Mouse (Mus musculus) limb, embryonic 12.5 days (tissue): Measurements from ENCODE around the gene Frmd4a. TPM values are rescaled to one million over a fixed set of nuclear protein-coding genes. Genes with fewer than 3 reads are reported as not detected.

Experiments used
- ATAC-seq: fragments of 200-750 bp; cut with Nextera tagmentation; 2 replicates; pipeline ENCODE4 v1.8.0; 2017; ENCODE audit warnings: low read depth, moderate TSS enrichment; ENCODE audit not compliant: insufficient number of reproducible peaks, insufficient read depth, low FRiP score, low TSS enrichment
- H3K27ac ChIP-seq: fragments of 300-500 bp; sonication (generic); 2 replicates; pipeline ENCODE4 v1.5.1; 2016; ENCODE audit warnings: mild to moderate bottlenecking, moderate library complexity
- H3K27me3 ChIP-seq: fragments of 300-500 bp; sonication (generic); 2 replicates; pipeline ENCODE4 v1.6.1; 2016; ENCODE audit warnings: mild to moderate bottlenecking, moderate library complexity
- H3K36me3 ChIP-seq: fragments of 300-500 bp; sonication (generic); 2 replicates; pipeline ENCODE4 v1.6.1; 2016; ENCODE audit warnings: mild to moderate bottlenecking, moderate library complexity
- H3K4me1 ChIP-seq: fragments of 300-500 bp; sonication (generic); replicated peaks from 2 replicates; pipeline ENCODE4 v1.6.1; 2016
- H3K4me2 ChIP-seq: fragments of 300-500 bp; sonication (generic); 2 replicates; pipeline ENCODE4 v1.6.1; 2016; ENCODE audit warnings: mild to moderate bottlenecking, moderate library complexity
- H3K4me3 ChIP-seq: fragments of 300-500 bp; sonication (generic); replicated peaks from 2 replicates; pipeline ENCODE4 v1.5.1; 2016; ENCODE audit warnings: mild to moderate bottlenecking
- H3K9ac ChIP-seq: fragments of 300-500 bp; sonication (generic); replicated peaks from 2 replicates; pipeline ENCODE4 v1.6.1; 2016; ENCODE audit warnings: mild to moderate bottlenecking, moderate library complexity
- H3K9me3 ChIP-seq: fragments of 300-500 bp; sonication (generic); 2 replicates; pipeline ENCODE4 v1.6.1; 2016; ENCODE audit warnings: mild to moderate bottlenecking, moderate library complexity
- WGBS: fragments of 180-500 bp; shearing (Covaris S2); methylation state at CpG from one replicate; pipeline ENCODE4 v1.1.7; 2016; 5-methylcytosine and 5-hydroxymethylcytosine counted together
- polyA plus RNA-seq: library from polyadenylated mRNA; unstranded; fragments of >200 nt; fragmentation: Nextera tagmentation; extraction: Ambion mirVana; gene quantifications from 2 replicates; pipeline ENCODE4 v1.2.1, GENCODE M21; 2016

Gene Frmd4a
- polyA plus RNA-seq, 1 experiment from 2014 or later, result 69.3 TPM

DNA sequence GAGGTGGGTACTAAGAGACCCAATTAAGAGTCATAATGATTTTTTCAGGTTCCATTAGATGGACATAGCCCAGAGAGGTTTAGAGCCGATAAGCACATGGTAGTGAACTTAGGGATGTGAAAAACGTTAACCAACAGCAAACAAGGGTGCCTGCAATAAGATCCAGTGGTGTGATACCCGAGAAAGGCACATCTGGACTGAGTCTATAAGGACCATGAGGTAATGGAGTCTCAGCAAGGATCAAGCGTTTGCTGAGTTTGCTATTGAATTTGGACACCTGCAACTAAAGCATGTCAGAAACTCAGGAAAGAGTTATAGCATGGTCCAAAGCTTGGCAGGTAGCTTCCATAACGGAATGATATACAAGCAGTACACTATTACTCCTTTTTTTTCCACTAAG lies 566.7 kb downstream of the Frmd4a start:
- Histone ChIP-seq H3K9me3 (no peaks in the 10 kb centered on the region), H3K9ac (no peak overlapping the region), H3K36me3 (peaks cover 57% of the 10 kb centered on the region), H3K4me1 (peaks cover 68% of the 10 kb centered on the region), H3K27me3 (no peaks in the 10 kb centered on the region), H3K4me2 (no peak overlapping the region), H3K4me3 (no peak overlapping the region), H3K27ac (peak overlapping the region; percentile 62; the same call in 1 of the 2 replicates)
- WGBS, result 23% methylated on average over 5 of the region's 5 CpGs
- ATAC-seq, result 0 out of 2 replicates have a peak, but pooled peaks have one; percentile 7

DNA sequence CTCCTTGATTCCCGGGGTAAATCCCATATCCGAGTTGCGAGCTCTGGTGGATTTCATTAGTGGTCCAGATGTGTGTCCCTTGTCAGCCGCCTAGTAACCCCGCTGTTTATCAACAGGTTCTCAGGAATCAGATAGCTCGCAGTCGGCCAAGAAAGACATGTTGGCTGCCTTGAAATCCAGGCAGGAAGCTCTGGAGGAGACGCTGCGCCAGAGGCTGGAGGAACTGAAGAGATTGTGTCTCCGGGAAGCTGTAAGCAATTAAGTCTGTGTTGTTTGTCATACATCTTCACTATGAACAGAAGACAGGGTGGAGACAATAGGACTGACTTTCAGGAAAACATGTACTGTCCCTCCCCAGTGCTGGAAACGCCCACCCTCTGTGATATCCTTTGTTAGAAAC lies 568.7 kb downstream of the Frmd4a start:
- ATAC-seq, result no peak
- Histone ChIP-seq H3K27me3 (no peaks in the 10 kb centered on the region), H3K4me3 (no peak overlapping the region), H3K27ac (peak overlapping the region; percentile 94), H3K9ac (no peak overlapping the region), H3K4me2 (no peak overlapping the region), H3K36me3 (peaks cover 55% of the 10 kb centered on the region), H3K4me1 (peaks cover 70% of the 10 kb centered on the region), H3K9me3 (no peaks in the 10 kb centered on the region)
- WGBS, result 28% methylated on average over 11 of the region's 11 CpGs

DNA sequence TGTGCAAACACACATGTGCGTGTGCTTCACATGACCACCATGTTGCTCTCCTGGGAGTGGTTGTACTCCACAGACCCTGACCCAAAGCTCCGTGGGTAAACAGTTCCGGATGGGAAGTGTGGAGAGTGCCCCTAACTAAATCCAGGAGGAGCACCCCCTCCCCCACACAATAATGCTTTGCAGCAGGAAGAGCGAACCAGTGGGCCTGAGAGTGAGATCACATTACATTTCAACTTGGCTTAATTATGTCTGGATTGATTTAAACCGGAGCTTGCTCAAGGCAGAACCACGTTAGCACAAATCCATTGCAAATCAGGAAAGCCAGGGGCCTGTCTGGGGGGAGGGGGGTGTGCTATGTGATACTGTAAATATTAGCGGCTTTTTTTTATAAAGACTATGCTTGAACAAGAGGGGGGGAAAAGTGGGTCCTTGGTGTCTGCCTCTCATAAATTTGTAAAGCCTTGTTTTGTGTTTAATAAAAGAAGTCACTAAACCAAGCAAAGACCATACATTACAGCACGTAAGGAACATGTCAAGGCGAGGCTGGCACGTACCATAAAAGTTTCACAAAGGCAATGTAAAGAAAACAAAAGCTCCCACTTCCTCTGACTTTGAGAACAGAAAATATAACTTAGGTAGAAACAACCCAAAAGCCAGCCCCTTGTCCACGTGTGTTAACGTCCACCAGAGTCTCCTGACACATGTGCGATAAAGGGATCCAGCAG lies 570.3 kb downstream of the Frmd4a start:
- H3K36me3 ChIP-seq, result peaks cover 59% of the 10 kb centered on the region
- 9% methylated on average over 13 of the region's 13 CpGs for WGBS
- peak; percentile 88 for ATAC-seq
- H3K4me2 ChIP-seq, result peak overlapping the region; percentile 26; the same call in 1 of the 2 replicates
- H3K4me3 ChIP-seq, result no peak overlapping the region
- peak overlapping the region; percentile 94 for H3K27ac ChIP-seq
- no peaks in the 10 kb centered on the region for H3K27me3 ChIP-seq
- H3K9ac ChIP-seq, result peak overlapping the region; percentile 18; the same call in 1 of the 2 replicates
- peaks cover 67% of the 10 kb centered on the region for H3K4me1 ChIP-seq
- H3K9me3 ChIP-seq, result no peaks in the 10 kb centered on the region

DNA sequence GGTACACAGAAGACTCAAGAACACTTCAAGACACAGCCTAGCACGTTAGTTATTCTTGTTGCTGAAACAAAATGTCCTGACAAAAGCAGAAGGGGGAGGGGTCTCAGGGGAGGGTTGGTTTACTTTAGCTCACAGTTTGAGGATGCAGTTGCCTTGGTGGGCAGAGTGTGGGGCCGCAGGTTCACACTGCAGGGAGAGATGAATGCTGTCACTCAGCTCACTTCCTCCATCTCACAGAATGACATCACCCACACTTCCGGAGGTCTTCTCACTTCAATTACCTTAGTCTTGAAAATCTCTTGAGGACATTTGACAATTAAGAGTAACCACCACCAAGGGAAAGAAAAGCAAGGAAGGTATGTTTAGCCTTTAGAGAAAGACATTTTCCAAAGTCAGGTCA lies 574.1 kb downstream of the Frmd4a start:
- Histone ChIP-seq H3K4me3 (no peak overlapping the region), H3K4me2 (no peak overlapping the region), H3K9ac (no peak overlapping the region), H3K9me3 (no peaks in the 10 kb centered on the region), H3K36me3 (peaks cover 90% of the 10 kb centered on the region), H3K27ac (no peak overlapping the region), H3K4me1 (peaks cover 40% of the 10 kb centered on the region), H3K27me3 (no peaks in the 10 kb centered on the region)
- ATAC-seq, result no peak
- whole genome bisulfite sequencing, result 81% methylated on average over 3 of the region's 3 CpGs

DNA sequence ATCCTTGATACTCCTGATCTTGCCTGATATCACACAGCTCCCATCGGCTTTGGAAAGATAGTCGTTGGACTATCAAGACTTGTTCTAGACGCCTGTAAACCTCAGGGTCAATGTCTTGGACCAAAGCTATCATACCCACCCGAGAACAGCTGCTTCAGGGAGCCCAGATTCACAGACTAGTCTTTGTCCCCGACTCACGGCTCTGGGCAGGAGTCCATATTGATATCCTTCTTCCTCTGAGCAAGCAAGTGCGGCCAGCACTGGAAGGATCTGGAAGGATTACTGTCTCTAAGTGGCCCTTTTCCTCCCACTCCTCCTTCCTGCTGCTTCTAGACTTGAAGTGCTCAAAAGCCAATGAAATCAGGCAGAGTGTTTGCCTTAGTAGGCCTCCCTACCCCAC lies 575.1 kb downstream of the Frmd4a start:
- H3K4me3 ChIP-seq, result no peak overlapping the region
- no peak overlapping the region for H3K9ac ChIP-seq
- WGBS, result 91% methylated on average over 7 of the region's 7 CpGs
- no peak overlapping the region for H3K4me2 ChIP-seq
- H3K4me1 ChIP-seq, result peaks cover 30% of the 10 kb centered on the region
- peaks cover 90% of the 10 kb centered on the region for H3K36me3 ChIP-seq
- H3K9me3 ChIP-seq, result no peaks in the 10 kb centered on the region
- H3K27ac ChIP-seq, result peak overlapping the region; percentile 29; the same call in 1 of the 2 replicates
- no peaks in the 10 kb centered on the region for H3K27me3 ChIP-seq
- ATAC-seq, result no peak

DNA sequence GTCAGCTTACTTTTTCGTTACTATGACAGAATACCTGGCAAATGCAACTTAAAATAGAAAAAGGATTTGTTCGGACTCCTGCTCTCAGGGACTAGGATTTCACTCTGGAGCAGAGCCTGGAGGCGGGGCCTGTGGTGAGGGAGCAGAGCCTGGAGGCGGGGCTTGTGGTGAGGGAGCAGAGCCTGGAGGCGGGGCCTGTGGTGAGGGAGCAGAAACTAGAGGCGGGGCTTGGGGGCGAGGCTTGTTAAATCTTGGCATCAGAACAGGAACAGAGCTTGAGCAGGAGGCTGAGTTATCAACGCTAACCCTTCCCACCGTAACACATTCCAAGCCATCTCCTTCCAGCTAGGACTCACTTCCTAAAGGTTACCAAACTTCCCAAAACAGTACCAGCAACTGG lies 575.9 kb downstream of the Frmd4a start:
- H3K27ac ChIP-seq, result no peak overlapping the region
- ATAC-seq, result no peak
- peaks cover 22% of the 10 kb centered on the region for H3K4me1 ChIP-seq
- H3K27me3 ChIP-seq, result no peaks in the 10 kb centered on the region
- H3K9me3 ChIP-seq, result no peaks in the 10 kb centered on the region
- WGBS, result 28% methylated on average over 9 of the region's 9 CpGs
- H3K36me3 ChIP-seq, result peaks cover 98% of the 10 kb centered on the region
- H3K9ac ChIP-seq, result no peak overlapping the region
- no peak overlapping the region for H3K4me3 ChIP-seq
- no peak overlapping the region for H3K4me2 ChIP-seq

DNA sequence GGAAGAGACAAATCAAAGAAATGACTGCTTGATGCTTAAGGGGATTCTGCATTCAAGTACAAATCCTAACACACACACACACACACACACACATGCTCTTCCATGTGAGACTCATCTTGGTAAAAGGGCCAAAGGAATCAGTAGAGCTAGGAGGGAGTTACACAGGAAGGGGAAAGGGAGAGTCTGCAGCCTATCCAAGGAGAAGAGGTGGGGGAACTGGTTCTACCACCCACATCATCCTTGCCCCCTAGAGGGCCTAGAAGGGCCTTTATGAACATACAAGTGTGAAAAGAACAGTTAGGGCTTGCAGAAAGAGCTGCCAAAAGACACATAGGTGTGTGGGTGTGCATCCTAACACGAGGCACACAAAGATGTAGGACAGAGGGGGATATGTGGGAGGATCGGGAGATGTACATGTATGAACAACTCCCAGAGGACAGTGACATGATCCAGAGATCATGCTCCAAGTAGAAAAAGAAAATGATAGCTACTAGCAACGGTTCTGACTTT lies 576.4 kb downstream of the Frmd4a start:
- WGBS, result 91% methylated on average over 3 of the region's 3 CpGs
- H3K4me2 ChIP-seq, result no peak overlapping the region
- no peak for ATAC-seq
- H3K4me1 ChIP-seq, result peaks cover 22% of the 10 kb centered on the region
- H3K9me3 ChIP-seq, result no peaks in the 10 kb centered on the region
- no peak overlapping the region for H3K9ac ChIP-seq
- H3K27ac ChIP-seq, result no peak overlapping the region
- H3K4me3 ChIP-seq, result no peak overlapping the region
- no peaks in the 10 kb centered on the region for H3K27me3 ChIP-seq
- peaks cover 98% of the 10 kb centered on the region for H3K36me3 ChIP-seq

DNA sequence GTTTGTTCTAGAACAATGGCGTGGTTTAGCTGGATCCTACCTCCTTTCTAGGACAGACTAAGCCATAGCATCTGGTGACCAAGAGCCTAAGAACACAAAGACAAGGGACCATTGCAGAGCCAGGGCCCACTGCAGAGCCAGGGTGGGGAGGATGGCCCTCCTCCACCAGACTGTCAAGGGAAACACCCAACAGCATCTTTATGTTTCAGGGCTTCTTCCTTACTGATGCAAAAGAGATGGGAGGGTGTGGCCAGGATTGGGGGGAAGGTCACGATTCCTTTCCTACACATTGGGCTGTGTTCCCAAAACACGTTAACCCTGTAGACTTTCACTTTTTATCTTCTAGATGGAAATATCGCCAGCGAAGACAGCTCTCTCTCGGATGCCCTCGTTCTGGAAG lies 579.5 kb downstream of the Frmd4a start:
- no peak for ATAC-seq
- WGBS, result 89% methylated on average over 7 of the region's 7 CpGs
- Histone ChIP-seq H3K4me3 (no peak overlapping the region), H3K4me2 (no peak overlapping the region), H3K4me1 (peaks cover 47% of the 10 kb centered on the region), H3K9me3 (no peaks in the 10 kb centered on the region), H3K36me3 (peaks cover 100% of the 10 kb centered on the region), H3K9ac (no peak overlapping the region), H3K27me3 (no peaks in the 10 kb centered on the region), H3K27ac (no peak overlapping the region)

DNA sequence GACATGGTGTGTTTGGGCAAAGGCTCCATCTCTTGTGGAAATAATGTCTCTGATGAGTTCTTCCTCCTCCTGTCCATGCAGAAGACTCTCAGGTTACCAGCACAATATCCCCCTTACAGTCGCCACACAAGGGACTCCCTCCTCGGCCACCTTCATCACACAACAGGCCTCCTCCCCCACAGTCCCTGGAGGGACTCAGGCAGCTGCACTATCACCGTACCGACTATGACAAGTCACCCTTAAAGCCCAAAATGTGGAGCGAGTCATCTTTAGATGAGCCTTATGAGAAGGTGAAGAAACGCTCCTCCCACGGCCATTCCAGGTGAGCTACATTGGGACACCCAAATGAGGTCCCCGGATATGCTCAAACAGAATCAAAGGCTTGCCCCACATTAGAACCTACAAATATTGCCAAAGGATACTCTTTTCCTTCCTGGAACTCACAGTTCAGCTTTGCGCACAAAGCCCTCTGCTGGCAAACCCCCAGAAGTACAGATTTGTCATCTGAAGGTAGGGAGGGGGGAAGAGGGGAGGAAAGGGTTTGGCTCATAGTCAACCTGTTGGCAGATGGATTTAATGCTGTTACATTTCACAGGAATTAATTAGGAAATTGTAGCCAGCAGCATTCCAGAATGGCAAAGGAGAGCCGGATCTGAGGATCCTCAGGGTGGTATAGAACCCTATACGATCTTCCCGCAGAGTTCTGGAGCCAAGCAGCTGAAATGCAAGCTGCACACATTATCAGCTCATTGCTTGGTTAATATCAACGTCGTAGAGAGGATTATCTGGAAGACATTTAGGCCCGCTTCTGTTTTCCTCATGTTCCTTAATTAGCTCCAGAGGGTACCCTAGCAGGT lies 583.7 kb downstream of the Frmd4a start:
- ATAC-seq, result no peak
- Histone ChIP-seq H3K4me2 (no peak overlapping the region), H3K27me3 (no peaks in the 10 kb centered on the region), H3K27ac (peak overlapping the region; percentile 62), H3K36me3 (peaks cover 100% of the 10 kb centered on the region), H3K4me1 (peaks cover 38% of the 10 kb centered on the region), H3K9ac (no peak overlapping the region), H3K9me3 (no peaks in the 10 kb centered on the region), H3K4me3 (no peak overlapping the region)
- WGBS, result 35% methylated on average over 15 of the region's 15 CpGs

DNA sequence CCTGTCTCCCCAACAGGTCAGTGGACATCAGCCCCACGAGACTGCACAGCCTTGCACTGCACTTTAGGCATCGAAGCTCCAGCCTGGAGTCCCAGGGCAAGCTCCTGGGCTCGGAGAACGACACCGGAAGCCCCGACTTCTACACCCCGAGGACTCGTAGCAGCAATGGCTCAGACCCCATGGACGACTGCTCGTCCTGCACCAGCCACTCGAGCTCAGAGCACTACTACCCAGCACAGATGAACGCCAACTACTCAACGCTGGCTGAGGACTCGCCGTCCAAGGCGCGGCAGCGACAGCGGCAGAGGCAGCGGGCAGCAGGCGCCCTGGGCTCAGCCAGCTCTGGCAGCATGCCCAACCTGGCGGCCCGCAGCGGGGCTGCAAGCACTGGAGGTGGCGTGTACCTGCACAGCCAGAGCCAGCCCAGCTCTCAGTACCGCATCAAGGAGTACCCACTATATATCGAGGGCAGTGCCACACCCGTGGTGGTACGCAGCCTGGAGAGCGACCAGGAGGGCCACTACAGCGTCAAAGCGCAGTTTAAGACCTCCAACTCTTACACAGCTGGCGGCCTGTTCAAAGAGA lies 585.9 kb downstream of the Frmd4a start:
- H3K9me3 ChIP-seq, result no peaks in the 10 kb centered on the region
- H3K9ac ChIP-seq, result no peak overlapping the region
- 83% methylated on average over 33 of the region's 33 CpGs for WGBS
- no peaks in the 10 kb centered on the region for H3K27me3 ChIP-seq
- no peak overlapping the region for H3K4me3 ChIP-seq
- H3K36me3 ChIP-seq, result peaks cover 100% of the 10 kb centered on the region
- ATAC-seq, result no peak
- H3K4me2 ChIP-seq, result no peak overlapping the region
- H3K4me1 ChIP-seq, result peaks cover 48% of the 10 kb centered on the region
- peak overlapping the region; percentile 59; the same call in 1 of the 2 replicates for H3K27ac ChIP-seq

DNA sequence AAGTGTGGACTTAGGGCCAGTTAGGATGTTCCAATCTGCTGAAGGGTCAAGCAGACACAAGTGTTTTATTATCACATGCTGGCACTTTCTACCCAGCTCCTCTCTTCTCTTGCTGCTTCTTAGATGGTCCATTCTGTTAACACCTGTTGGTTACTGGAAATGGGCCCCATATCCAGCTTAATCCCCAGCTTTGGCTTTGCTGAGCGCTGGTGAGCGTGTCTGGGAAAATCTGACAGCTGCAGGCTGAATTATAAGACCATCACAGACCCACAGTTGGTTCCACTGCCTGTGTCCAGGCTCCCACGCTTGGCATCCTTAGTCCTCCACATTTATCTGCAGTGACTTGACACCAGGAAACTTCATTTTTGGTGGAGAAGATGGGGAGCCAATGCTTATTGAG lies 589.0 kb downstream of the Frmd4a start:
- 87% methylated on average over 3 of the region's 3 CpGs for WGBS
- Histone ChIP-seq H3K4me3 (no peak overlapping the region), H3K27ac (no peak overlapping the region), H3K9ac (no peak overlapping the region), H3K27me3 (no peaks in the 10 kb centered on the region), H3K4me2 (no peak overlapping the region), H3K36me3 (peaks cover 100% of the 10 kb centered on the region), H3K4me1 (peaks cover 17% of the 10 kb centered on the region), H3K9me3 (no peaks in the 10 kb centered on the region)
- ATAC-seq, result no peak
